Mouse (Mus musculus) kidney, adult 2 months (tissue): ENCODE data around the gene Eme2. TPM values are rescaled to one million over a fixed set of nuclear protein-coding genes. Genes with fewer than 3 reads are reported as not detected.
A peak's percentile ranks its signal among the peaks of the same experiment; 100 is the strongest.

Experiments
- DNase-seq: peaks from one replicate; pipeline ENCODE4 v3.0.0; 2021
- H3K27ac ChIP-seq: fragments of 200-500 bp; 2 replicates; pipeline ENCODE4 v1.5.1; 2012; ENCODE audit warnings: low read depth, low read length, control low read depth, inconsistent platforms; ENCODE audit not compliant: insufficient read depth
- H3K27me3 ChIP-seq: fragments of 200-500 bp; replicated peaks from 2 replicates; pipeline ENCODE4 v1.6.1; 2012; ENCODE audit warnings: mild to moderate bottlenecking, moderate library complexity, low read length, inconsistent platforms; ENCODE audit not compliant: control insufficient read depth, insufficient read depth
- H3K36me3 ChIP-seq: fragments of 200-500 bp; 2 replicates; pipeline ENCODE4 v1.6.1; 2012; ENCODE audit warnings: mild to moderate bottlenecking, moderate library complexity, low read length, inconsistent platforms; ENCODE audit not compliant: control insufficient read depth, insufficient read depth
- H3K4me1 ChIP-seq: fragments of 200-500 bp; 2 replicates; pipeline ENCODE4 v1.6.1; 2011; ENCODE audit warnings: low read length; ENCODE audit not compliant: control insufficient read depth, insufficient read depth
- H3K4me3 ChIP-seq: fragments of 200-500 bp; 2 replicates; pipeline ENCODE4 v1.5.1; 2011; ENCODE audit warnings: mild to moderate bottlenecking, low read depth, low read length, control low read depth; ENCODE audit not compliant: insufficient read depth
- CTCF ChIP-seq: fragments of 200-500 bp; conservative IDR thresholded peaks from 2 replicates; pipeline ENCODE4 v1.5.1; 2011; ENCODE audit warnings: low read depth, mild to moderate bottlenecking, control low read depth, low read length, moderate library complexity, mixed read lengths; ENCODE audit not compliant: insufficient read depth, insufficient read length
- POLR2A ChIP-seq: fragments of 200-500 bp; IDR thresholded peaks from one replicate; pipeline ENCODE4 v1.6.1; 2011; ENCODE audit warnings: low read depth, low read length, control low read depth
- WGBS: fragments of 180-500 bp; shearing (Covaris S2); methylation state at CpG from one replicate; pipeline ENCODE4 v1.1.7; 2018; 5-methylcytosine and 5-hydroxymethylcytosine counted together
- polyA plus RNA-seq: library from polyadenylated mRNA; depleted of rRNA; stranded (reverse); fragments of >200 nt; gene quantifications from 2 replicates; pipeline ENCODE4 v1.2.3, GENCODE M21; 2012

The Eme2 gene
- polyA plus RNA-seq, 1 experiment = 32.2 TPM

DNA sequence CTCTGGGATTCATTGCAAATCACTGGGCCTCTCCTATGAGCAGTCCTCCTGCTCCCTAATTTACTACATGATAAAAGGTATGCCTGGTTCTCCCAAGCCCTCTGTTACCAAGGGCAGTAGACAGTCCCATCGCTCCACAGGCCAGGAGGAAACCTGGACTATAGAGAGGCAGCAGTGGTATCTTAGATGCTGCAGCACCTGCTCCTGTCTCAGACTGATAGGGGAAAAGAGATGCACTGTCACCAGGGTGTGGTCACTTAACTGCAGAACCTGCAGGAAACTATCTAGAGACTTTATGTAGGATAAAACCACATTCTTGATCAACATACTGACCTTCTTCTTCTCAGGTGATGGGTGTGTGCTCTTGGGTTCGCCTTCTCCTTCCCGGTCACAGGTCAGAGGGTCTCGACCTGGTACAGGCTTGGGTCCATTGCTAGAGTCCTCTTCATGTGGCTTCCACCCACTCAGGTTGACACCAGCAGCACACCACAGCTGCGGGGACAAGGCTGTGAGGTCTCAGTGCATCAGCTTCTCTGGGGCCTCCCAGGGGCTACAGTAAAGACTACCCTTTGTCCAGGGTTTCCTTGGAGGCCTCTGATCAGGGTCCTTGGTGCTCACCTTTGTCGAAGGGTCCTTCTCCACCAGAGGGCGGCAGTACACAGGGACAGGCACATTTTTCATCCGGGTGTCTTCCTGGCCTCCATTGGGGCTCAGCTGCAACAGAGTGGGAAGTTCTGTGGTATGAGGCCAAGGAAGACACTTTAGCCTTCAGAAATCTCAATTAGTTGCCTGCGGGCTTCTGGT is 8.0 kb upstream of the Eme2 start:
- no peak for TF ChIP-seq POLR2A
- TF ChIP-seq CTCF = peak; percentile 47
- DNase-seq = no peak
- WGBS = 63% methylated on average over 9 of the region's 9 CpGs
- Histone ChIP-seq H3K27me3 (no peaks in the 10 kb centered on the region), H3K4me3 (no peak overlapping the region), H3K27ac (no peak overlapping the region), H3K36me3 (peaks cover 4% of the 10 kb centered on the region; the same call in 1 of the 2 replicates), H3K4me1 (no peaks in the 10 kb centered on the region)

DNA sequence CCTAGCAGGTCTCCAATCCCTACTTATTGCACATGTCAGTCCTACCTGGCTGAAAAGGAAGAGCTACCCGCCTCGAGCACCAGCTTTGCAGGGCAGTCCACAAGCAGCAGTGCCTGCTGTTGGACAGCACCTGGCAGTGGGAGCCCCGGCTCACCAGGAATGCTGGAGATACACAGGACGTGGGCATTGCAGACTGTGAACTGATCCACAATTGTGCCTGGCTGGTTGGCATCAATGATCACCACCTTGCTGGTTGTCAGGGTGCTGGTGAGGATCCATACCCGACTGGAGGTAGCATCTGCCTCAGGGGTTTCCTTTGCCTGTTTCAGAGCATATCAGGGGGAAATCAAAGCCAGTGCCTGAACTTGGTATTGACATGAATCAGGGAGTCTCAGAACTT is 7.2 kb upstream of the Eme2 start:
- no peak overlapping the region for H3K27ac ChIP-seq
- H3K27me3 ChIP-seq = no peaks in the 10 kb centered on the region
- TF ChIP-seq POLR2A (no peak), CTCF (no peak)
- peaks cover 2% of the 10 kb centered on the region; the same call in 1 of the 2 replicates for H3K4me1 ChIP-seq
- H3K36me3 ChIP-seq = peaks cover 4% of the 10 kb centered on the region; the same call in 1 of the 2 replicates
- DNase-seq = no peak
- 93% methylated on average over 5 of the region's 5 CpGs for WGBS
- H3K4me3 ChIP-seq = no peak overlapping the region

GRCm38 (mm10) chr17:24900014-24900413 is 5.1 kb upstream of the Eme2 start:
- Histone ChIP-seq H3K4me3 (no peak overlapping the region), H3K27me3 (no peaks in the 10 kb centered on the region), H3K36me3 (peaks cover 4% of the 10 kb centered on the region; the same call in 1 of the 2 replicates), H3K27ac (no peak overlapping the region), H3K4me1 (peaks cover 5% of the 10 kb centered on the region; the same call in 1 of the 2 replicates)
- 92% methylated on average over 6 of the region's 6 CpGs for WGBS
- TF ChIP-seq POLR2A (no peak), CTCF (no peak)
- DNase-seq = no peak

DNA sequence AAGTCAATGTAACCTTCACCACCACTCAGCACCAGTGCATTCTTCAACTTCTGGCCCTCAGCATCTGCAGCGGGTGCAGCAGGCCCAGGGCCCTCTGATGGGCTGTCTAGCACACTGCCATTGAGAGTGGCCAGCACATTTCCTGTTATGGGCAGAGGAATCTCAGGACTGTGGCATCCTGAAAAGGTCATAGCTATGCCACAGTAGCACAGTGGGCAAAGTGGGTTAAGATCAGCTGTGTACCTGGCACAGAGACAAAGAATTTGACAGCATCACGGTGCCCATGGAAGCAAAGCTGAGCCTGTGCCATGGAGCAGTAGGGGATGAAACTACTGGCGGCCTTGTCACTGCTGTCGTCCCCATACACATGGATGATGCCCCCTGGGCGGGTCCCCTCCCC is 4.3 kb upstream of the Eme2 start:
- WGBS = 69% methylated on average over 5 of the region's 5 CpGs
- no peak overlapping the region for H3K4me3 ChIP-seq
- DNase-seq = no peak
- H3K36me3 ChIP-seq = peaks cover 2% of the 10 kb centered on the region; the same call in 1 of the 2 replicates
- peaks cover 7% of the 10 kb centered on the region; the same call in 1 of the 2 replicates for H3K4me1 ChIP-seq
- no peak overlapping the region for H3K27ac ChIP-seq
- TF ChIP-seq POLR2A (no peak), CTCF (no peak)
- no peaks in the 10 kb centered on the region for H3K27me3 ChIP-seq

GRCm38 (mm10) chr17:24898041-24898854 is 3.4 kb upstream of the Eme2 start:
- Histone ChIP-seq H3K36me3 (peaks cover 2% of the 10 kb centered on the region; the same call in 1 of the 2 replicates), H3K4me1 (peaks cover 9% of the 10 kb centered on the region; the same call in 1 of the 2 replicates), H3K27ac (no peak overlapping the region), H3K27me3 (no peaks in the 10 kb centered on the region), H3K4me3 (no peak overlapping the region)
- WGBS = 74% methylated on average over 4 of the region's 4 CpGs
- DNase-seq = no peak
- TF ChIP-seq POLR2A (no peak), CTCF (no peak)

DNA sequence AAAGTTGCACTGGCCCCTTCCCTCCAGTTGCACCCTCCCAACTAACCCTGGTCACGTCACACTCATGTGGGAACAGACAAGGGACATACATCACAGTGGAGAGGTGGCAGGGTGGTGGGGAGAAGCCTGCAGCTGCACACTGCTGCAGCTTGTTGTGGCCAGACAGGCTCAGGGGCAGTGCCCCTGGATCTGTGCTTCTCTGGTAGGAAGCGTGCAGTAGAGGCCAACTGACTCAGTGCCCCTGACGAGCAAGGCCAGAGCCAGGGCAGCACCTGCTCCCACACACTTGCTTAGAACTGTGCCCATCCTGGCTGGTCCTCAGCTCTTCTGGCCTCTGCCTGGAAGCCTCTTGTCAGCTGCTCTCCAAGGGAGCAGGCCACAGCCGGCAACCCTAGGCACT is 2.7 kb upstream of the Eme2 start:
- no peak overlapping the region for H3K27ac ChIP-seq
- H3K36me3 ChIP-seq = peaks cover 2% of the 10 kb centered on the region; the same call in 1 of the 2 replicates
- 77% methylated on average over 4 of the region's 4 CpGs for WGBS
- DNase-seq = no peak
- peaks cover 9% of the 10 kb centered on the region; the same call in 1 of the 2 replicates for H3K4me1 ChIP-seq
- TF ChIP-seq POLR2A (no peak), CTCF (no peak)
- no peaks in the 10 kb centered on the region for H3K27me3 ChIP-seq
- no peak overlapping the region for H3K4me3 ChIP-seq

DNA sequence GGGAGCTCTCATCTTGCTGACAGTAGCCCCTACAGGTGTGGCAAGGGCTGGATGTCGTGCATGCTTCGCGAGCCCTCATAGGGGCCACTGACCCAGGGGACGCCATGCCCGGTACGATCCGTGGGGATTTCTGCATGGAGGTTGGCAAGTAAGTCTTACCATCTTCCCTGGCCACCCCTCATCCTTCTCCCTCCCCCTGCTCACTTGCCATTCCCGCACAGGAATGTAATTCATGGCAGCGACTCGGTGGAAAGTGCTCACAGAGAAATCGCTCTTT is 2.0 kb upstream of the Eme2 start:
- DNase-seq = no peak
- TF ChIP-seq POLR2A = no peak
- no peak for TF ChIP-seq CTCF
- Histone ChIP-seq H3K27ac (peak overlapping the region; percentile 30), H3K4me1 (peaks cover 9% of the 10 kb centered on the region; the same call in 1 of the 2 replicates), H3K36me3 (0 out of 2 replicates have a peak, but pooled peaks cover 2% of the 10 kb centered on the region), H3K27me3 (no peaks in the 10 kb centered on the region), H3K4me3 (peak overlapping the region; percentile 87)
- 17% methylated on average over 11 of the region's 11 CpGs for WGBS
